Mouse (Mus musculus): ENCODE measurements around the gene Rhoc.
"Not testable (repeated sequence)": the region's sequence is repeated elsewhere in the genome, so short reads cannot be mapped to it uniquely, and the experiment has no call there.

The Rhoc gene

GRCm38 (mm10) chr3:104785284-104785683 lies 2.9 kb upstream of the Rhoc start:
- no peak for DNase-seq (ENCODE audit: low spot score)

- DNase-seq (ENCODE audit: low spot score) = no peak
These were observed 561 bp downstream of the Rhoc start for GRCm38 (mm10) chr3:104788561-104789311.

- DNase-seq (ENCODE audit: low spot score) = no peak
These were observed 1.1 kb downstream of the Rhoc start for GRCm38 (mm10) chr3:104789312-104789605.

- no peak for DNase-seq (ENCODE audit: low spot score)
These were observed 1.6 kb downstream of the Rhoc start for GRCm38 (mm10) chr3:104789822-104790221.

- no peak for DNase-seq (ENCODE audit: low spot score)
These were observed 2.3 kb downstream of the Rhoc start for GRCm38 (mm10) chr3:104790401-104790937.

- DNase-seq (ENCODE audit: low spot score) = no peak
These were observed 2.8 kb downstream of the Rhoc start for GRCm38 (mm10) chr3:104791017-104791416.

- DNase-seq (ENCODE audit: low spot score) = no peak
These were observed 3.5 kb downstream of the Rhoc start for GRCm38 (mm10) chr3:104791671-104792070.

- DNase-seq (ENCODE audit: low spot score) = no peak
These were observed 4.4 kb downstream of the Rhoc start for GRCm38 (mm10) chr3:104792360-104793270.

GRCm38 (mm10) chr3:104793871-104794828 lies 6.0 kb downstream of the Rhoc start:
- DNase-seq (ENCODE audit: low spot score) = peak; percentile 72

- DNase-seq (ENCODE audit: low spot score) = no peak
These were observed 6.8 kb downstream of the Rhoc start for GRCm38 (mm10) chr3:104794953-104795470.

GRCm38 (mm10) chr3:104795661-104796340 lies 7.6 kb downstream of the Rhoc start:
- no peak for DNase-seq (ENCODE audit: low spot score)

- DNase-seq (ENCODE audit: low spot score) = no peak
These were observed 8.4 kb downstream of the Rhoc start for GRCm38 (mm10) chr3:104796430-104797082.

GRCm38 (mm10) chr3:104800681-104801080 lies 12.5 kb downstream of the Rhoc start:
- no peak for DNase-seq (ENCODE audit: low spot score)

GRCm38 (mm10) chr3:104801481-104801880 lies 13.3 kb downstream of the Rhoc start:
- no peak for DNase-seq (ENCODE audit: low spot score)

- DNase-seq (ENCODE audit: low spot score) = no peak
These were observed 16.1 kb downstream of the Rhoc start for GRCm38 (mm10) chr3:104804312-104804711.

- DNase-seq (ENCODE audit: low spot score) = no peak
These were observed 17.4 kb downstream of the Rhoc start for GRCm38 (mm10) chr3:104805539-104805938.

- DNase-seq (ENCODE audit: low spot score) = no peak
These were observed 23.6 kb downstream of the Rhoc start for GRCm38 (mm10) chr3:104811752-104812151.

- DNase-seq (ENCODE audit: low spot score) = no peak
These were observed 24.1 kb downstream of the Rhoc start for GRCm38 (mm10) chr3:104812254-104812653.

GRCm38 (mm10) chr3:104813227-104813626 lies 25.1 kb downstream of the Rhoc start:
- not testable (repeated sequence) for DNase-seq (ENCODE audit: low spot score)

- no peak for DNase-seq (ENCODE audit: low spot score)
These were observed 26.6 kb downstream of the Rhoc start for GRCm38 (mm10) chr3:104814746-104815145.

Measured in left cerebral cortex, adult 11 months (tissue).